Mouse (Mus musculus): ENCODE measurements at regions not wholly inside any gene's neighbourhood (a gene's known extent, or its start where the extent isn't known, plus 50 kb on each side); places are given as distances from the start of the nearest gene placed in this dataset.
"Not testable (repeated sequence)": the region's sequence is repeated elsewhere in the genome, so short reads cannot be mapped to it uniquely, and the experiment has no call there.

DNA sequence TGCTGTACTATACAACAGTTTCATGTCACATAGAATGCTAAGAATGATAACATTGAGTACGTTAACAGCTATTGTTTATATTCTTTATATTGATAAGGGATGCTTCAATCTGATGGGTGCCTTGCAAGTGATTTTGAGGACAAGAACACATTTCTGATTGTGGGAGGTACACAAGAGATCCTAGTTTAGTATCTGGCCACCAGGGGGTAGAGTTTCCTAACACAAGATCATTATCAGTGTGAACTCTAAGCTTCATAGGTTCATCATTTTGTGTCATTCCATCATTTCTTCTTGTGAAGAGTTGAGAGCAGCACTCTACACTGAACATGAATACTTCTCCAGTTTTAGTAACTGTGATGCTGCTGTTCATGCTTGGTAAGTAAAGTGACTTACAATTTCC is 799.9 kb downstream of the Dad1 start:
- Histone ChIP-seq H3K9me3 (ENCODE audit: low read length) (no peaks in the 10 kb centered on the region), H3K36me3 (ENCODE audit: insufficient read depth, low read length) (no peaks in the 10 kb centered on the region), H3K27me3 (replicated peaks; ENCODE audit: insufficient read depth, low read length) (no peaks in the 10 kb centered on the region), H3K4me1 (ENCODE audit: insufficient read depth, low read depth, low read length) (no peaks in the 10 kb centered on the region), H3K4me3 (ENCODE audit: low read depth, low read length) (no peak overlapping the region), H3K4me2 (replicated peaks; ENCODE audit: low read depth, low read length) (no peak overlapping the region), H3K27ac (ENCODE audit: low read length) (no peak overlapping the region), H3K9ac (replicated peaks; ENCODE audit: low read depth) (no peak overlapping the region)
- 54% methylated on average over 1 of the region's 1 CpGs for WGBS
- TF ChIP-seq EP300 (IDR thresholded peaks at IDR 0.05) (no peak), CTCF (IDR thresholded peaks at IDR 0.05) (no peak)
- ATAC-seq (no peak), DNase-seq (ENCODE audit: low spot score) (no peak)

DNA sequence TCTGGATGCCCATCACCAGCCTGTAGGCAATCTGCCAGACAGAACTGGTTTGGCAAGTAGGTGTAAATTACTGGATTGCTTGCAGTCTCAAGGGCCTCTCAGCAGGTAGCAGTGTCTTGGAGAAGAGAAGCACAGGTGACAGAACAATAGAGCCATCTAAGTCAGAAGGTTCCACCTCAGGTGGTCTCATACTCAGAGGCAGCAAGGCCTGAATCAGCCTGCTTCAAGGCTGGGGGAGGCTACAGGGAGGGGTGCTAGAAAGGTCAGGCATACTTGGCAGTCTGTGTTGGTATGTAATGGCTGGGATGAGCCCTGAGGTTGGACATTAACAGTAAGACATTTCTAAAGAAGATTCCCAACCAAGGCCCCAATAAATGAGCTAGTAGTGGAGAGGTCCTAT is 814.3 kb downstream of the Dad1 start:
- ATAC-seq; H3K9ac ChIP-seq (replicated peaks; ENCODE audit: low read depth); H3K27me3 ChIP-seq (replicated peaks; ENCODE audit: insufficient read depth, low read length); H3K4me2 ChIP-seq (replicated peaks; ENCODE audit: low read depth, low read length); DNase-seq (ENCODE audit: low spot score); H3K9me3 ChIP-seq (ENCODE audit: low read length); H3K4me1 ChIP-seq (ENCODE audit: insufficient read depth, low read depth, low read length); H3K27ac ChIP-seq (ENCODE audit: low read length); H3K4me3 ChIP-seq (ENCODE audit: low read depth, low read length); H3K36me3 ChIP-seq (ENCODE audit: insufficient read depth, low read length): not testable (repeated sequence)

DNA sequence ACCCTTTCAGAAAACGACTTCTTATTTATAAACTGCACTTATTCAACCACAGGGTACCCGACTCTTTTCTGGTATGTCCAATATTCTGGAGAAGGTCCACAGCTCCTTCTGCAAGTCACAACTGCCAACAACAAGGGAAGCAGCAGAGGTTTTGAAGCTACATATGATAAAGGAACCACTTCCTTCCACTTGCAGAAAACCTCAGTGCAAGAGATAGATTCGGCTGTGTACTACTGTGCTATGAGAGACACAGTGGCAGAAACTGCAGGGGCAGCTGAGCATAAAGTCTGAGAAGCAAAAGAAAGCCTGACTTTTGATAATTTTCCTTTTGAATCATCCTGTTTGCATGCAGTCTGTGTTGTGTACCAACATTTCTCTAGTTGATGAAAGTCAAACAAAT is 823.8 kb downstream of the Dad1 start:
- H3K4me1 ChIP-seq (ENCODE audit: insufficient read depth, low read depth, low read length); ATAC-seq; H3K36me3 ChIP-seq (ENCODE audit: insufficient read depth, low read length); H3K4me2 ChIP-seq (replicated peaks; ENCODE audit: low read depth, low read length); DNase-seq (ENCODE audit: low spot score); H3K4me3 ChIP-seq (ENCODE audit: low read depth, low read length); H3K9me3 ChIP-seq (ENCODE audit: low read length); H3K27ac ChIP-seq (ENCODE audit: low read length); H3K27me3 ChIP-seq (replicated peaks; ENCODE audit: insufficient read depth, low read length); H3K9ac ChIP-seq (replicated peaks; ENCODE audit: low read depth): not testable (repeated sequence)
- WGBS: 45% methylated on average over 2 of the region's 3 CpGs

DNA sequence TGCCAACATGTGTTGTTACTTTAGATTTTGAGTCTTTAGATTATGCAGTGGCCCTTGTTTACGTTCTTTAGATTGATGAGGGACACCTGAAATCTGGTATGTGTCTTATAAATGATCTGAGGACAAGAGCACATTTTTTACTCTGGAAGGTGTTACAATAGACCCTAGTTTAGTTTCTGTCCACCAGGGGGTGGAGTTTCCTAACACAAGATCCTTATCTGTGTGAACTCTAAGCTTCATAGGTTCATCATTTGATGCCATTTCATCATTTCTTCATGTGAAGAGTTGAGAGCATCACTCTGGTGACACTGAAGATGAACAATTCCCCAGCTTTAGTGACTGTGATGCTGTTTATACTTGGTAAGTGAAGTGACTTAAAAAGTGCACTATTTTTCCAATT is 825.5 kb downstream of the Dad1 start:
- not testable (repeated sequence) for H3K27me3 ChIP-seq (replicated peaks; ENCODE audit: insufficient read depth, low read length); H3K4me2 ChIP-seq (replicated peaks; ENCODE audit: low read depth, low read length); H3K4me3 ChIP-seq (ENCODE audit: low read depth, low read length); H3K36me3 ChIP-seq (ENCODE audit: insufficient read depth, low read length); H3K27ac ChIP-seq (ENCODE audit: low read length); H3K9me3 ChIP-seq (ENCODE audit: low read length); DNase-seq (ENCODE audit: low spot score); ATAC-seq; H3K4me1 ChIP-seq (ENCODE audit: insufficient read depth, low read depth, low read length); H3K9ac ChIP-seq (replicated peaks; ENCODE audit: low read depth)
- WGBS: 50% methylated on average over 1 of the region's 1 CpGs

DNA sequence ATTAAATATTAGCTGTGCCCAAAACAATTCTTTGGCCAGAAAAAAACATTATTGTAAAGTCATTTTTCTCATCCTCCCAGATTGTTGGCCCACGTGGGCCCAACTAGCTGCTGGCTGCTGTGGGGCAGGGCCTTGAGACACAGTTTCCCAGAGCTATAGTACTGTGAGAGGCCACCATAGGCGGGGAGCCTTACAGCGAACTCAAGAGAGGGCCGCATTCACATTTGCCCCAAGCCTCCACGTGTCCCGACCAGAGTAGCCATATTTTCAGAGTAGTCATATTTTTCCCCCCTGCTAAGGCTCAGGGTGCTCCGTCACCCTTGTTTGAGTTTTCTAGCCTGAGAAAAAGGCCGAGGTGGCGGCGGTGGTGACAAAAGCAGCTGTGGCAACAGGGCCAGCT is 826.3 kb downstream of the Dad1 start:
- H3K4me1 ChIP-seq (ENCODE audit: insufficient read depth, low read depth, low read length); H3K36me3 ChIP-seq (ENCODE audit: insufficient read depth, low read length): not testable (repeated sequence)
- 77% methylated on average over 10 of the region's 10 CpGs for WGBS

DNA sequence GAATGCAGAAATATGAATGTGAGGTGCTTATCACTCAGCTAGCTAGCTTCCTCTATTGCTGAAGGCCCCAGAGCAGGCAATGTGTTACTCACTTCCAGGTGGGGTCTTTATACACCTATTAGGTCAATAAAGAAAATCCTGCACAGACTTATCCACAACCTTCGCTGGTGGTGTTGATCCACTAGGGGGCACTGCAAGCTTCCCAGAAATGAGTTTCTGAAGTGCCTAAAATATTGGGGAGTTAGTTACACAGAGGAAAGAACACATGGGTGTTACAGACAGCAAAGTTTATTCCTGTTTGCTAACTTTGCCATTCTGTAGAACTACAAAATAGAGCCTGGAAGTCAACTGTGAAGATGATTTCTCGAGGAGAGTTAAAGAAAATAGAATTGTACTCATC is 836.9 kb downstream of the Dad1 start:
- H3K36me3 ChIP-seq (ENCODE audit: insufficient read depth, low read length); ATAC-seq; H3K27me3 ChIP-seq (replicated peaks; ENCODE audit: insufficient read depth, low read length); DNase-seq (ENCODE audit: low spot score); H3K9me3 ChIP-seq (ENCODE audit: low read length); H3K27ac ChIP-seq (ENCODE audit: low read length); H3K4me1 ChIP-seq (ENCODE audit: insufficient read depth, low read depth, low read length); H3K4me2 ChIP-seq (replicated peaks; ENCODE audit: low read depth, low read length); H3K4me3 ChIP-seq (ENCODE audit: low read depth, low read length); H3K9ac ChIP-seq (replicated peaks; ENCODE audit: low read depth): not testable (repeated sequence)
- 60% methylated on average over 1 of the region's 2 CpGs for WGBS

More for the DNA sequence above, 826.3 kb downstream of the Dad1 start:
- H3K9ac ChIP-seq (replicated peaks; ENCODE audit: low read depth); H3K4me3 ChIP-seq (ENCODE audit: low read depth, low read length); H3K27ac ChIP-seq (ENCODE audit: low read length); DNase-seq (ENCODE audit: low spot score); H3K4me2 ChIP-seq (replicated peaks; ENCODE audit: low read depth, low read length); H3K27me3 ChIP-seq (replicated peaks; ENCODE audit: insufficient read depth, low read length); H3K9me3 ChIP-seq (ENCODE audit: low read length); ATAC-seq: not testable (repeated sequence)

DNA sequence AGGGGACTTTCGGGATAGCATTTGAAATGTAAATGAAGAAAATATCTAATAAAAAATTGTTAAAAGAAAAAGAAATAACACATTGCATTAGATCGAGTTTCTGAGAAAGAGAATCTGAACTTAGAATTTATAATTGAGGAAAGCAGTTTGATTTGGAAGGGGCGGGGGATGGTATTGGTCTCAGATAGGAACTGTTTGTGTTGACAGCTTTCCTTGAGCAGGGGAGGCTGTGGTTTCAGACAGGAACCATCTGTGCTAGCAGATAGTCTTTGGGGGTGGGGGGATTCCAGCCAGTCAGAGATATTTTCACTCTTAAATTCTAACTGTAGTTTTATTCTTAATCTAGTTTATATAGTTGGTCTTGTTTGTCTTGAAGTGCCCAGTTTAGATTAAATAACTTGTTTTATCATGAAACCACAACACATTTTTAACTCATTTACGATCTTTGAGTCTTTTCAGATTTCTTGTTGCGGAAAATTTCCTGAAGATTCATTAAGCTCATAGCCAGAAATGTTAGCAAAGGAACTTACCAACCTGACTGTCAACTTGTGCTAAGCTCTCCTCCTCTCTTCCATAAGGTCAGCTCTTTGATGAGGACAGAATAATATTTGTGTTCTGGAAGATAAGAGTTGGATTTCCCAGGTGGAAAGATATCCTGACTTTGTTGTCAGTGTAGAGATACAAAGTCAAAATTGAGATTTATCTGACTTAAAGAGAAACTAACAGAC is 846.2 kb downstream of the Dad1 start:
- not testable (repeated sequence) for H3K27ac ChIP-seq (ENCODE audit: low read length); H3K4me3 ChIP-seq (ENCODE audit: low read depth, low read length); DNase-seq (ENCODE audit: low spot score); H3K36me3 ChIP-seq (ENCODE audit: insufficient read depth, low read length); H3K4me1 ChIP-seq (ENCODE audit: insufficient read depth, low read depth, low read length); H3K27me3 ChIP-seq (replicated peaks; ENCODE audit: insufficient read depth, low read length); H3K9ac ChIP-seq (replicated peaks; ENCODE audit: low read depth); H3K4me2 ChIP-seq (replicated peaks; ENCODE audit: low read depth, low read length); ATAC-seq; H3K9me3 ChIP-seq (ENCODE audit: low read length)
- WGBS: 47% methylated on average over 2 of the region's 5 CpGs

DNA sequence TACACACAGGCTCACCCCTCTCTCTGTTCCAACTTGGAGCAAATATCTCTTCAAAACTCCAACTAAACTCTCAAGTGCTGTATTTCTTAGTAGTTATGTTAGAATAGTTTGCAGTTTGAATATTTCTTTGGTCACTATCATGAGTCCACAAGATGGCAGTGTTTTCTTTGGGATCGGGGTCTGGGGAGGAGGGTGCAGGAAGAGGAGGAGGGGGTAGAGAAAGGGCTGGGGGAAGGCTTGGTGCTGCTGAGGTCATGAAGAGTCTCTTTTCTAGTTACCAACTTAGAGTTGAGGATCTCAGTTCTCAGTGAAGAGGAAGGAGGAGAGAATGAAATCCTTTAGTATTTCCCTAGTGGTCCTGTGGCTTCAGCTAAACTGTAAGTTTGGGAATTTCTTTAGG is 863.6 kb downstream of the Dad1 start:
- not testable (repeated sequence) for H3K27me3 ChIP-seq (replicated peaks; ENCODE audit: insufficient read depth, low read length); DNase-seq (ENCODE audit: low spot score)

DNA sequence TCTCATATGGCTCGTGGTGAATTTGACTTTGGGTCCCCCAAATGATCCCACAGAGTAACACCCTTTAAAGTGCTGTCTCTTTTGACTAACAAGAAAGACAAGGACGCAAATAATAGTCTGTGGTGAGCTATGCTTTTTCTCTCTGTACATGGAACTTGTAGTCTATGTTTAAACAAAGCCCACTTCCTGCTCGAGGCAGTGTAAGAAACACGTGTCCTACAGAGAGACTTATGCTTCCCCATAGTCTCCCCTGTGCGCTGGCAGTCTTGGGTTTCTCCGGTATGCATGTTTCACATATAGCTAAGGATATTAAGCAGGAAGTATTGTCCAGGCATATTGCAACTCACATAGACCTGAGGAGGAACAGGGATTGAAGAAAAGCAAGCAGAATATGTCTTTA is 879.0 kb upstream of the Olfr1507 start:
- 70% methylated on average over 5 of the region's 6 CpGs for WGBS
- not testable (repeated sequence) for H3K36me3 ChIP-seq (ENCODE audit: insufficient read depth, low read length); H3K27me3 ChIP-seq (replicated peaks; ENCODE audit: insufficient read depth, low read length); ATAC-seq; DNase-seq (ENCODE audit: low spot score); H3K4me3 ChIP-seq (ENCODE audit: low read depth, low read length); H3K4me1 ChIP-seq (ENCODE audit: insufficient read depth, low read depth, low read length); H3K27ac ChIP-seq (ENCODE audit: low read length); H3K9me3 ChIP-seq (ENCODE audit: low read length); H3K4me2 ChIP-seq (replicated peaks; ENCODE audit: low read depth, low read length); H3K9ac ChIP-seq (replicated peaks; ENCODE audit: low read depth)

More for the DNA sequence above, 863.6 kb downstream of the Dad1 start:
- WGBS: no CpG with 5 or more reads among the region's 1 CpGs
- not testable (repeated sequence) for ATAC-seq; H3K4me1 ChIP-seq (ENCODE audit: insufficient read depth, low read depth, low read length); H3K9me3 ChIP-seq (ENCODE audit: low read length); H3K4me3 ChIP-seq (ENCODE audit: low read depth, low read length); H3K27ac ChIP-seq (ENCODE audit: low read length); H3K36me3 ChIP-seq (ENCODE audit: insufficient read depth, low read length); H3K9ac ChIP-seq (replicated peaks; ENCODE audit: low read depth); H3K4me2 ChIP-seq (replicated peaks; ENCODE audit: low read depth, low read length)

Measured in lung, postnatal 0 days (tissue).